Mouse (Mus musculus) layer of hippocampus, postnatal 36 days (tissue): Measurements from ENCODE around the gene Dusp23. TPM values are rescaled to one million over a fixed set of nuclear protein-coding genes. Genes with fewer than 3 reads are reported as not detected.

Experiments used
- DNase-seq, 2 experiments: peaks; one replicate each; pipeline ENCODE4 v3.0.0; 2022
- total RNA-seq, 2 experiments: library from RNA; stranded (reverse); gene quantifications; 2 replicates each; pipeline ENCODE4 v1.2.3; 2021

The Dusp23 gene
- total RNA-seq, 2 experiments from 2014 or later: 6.7 to 7.4 TPM

GRCm38 (mm10) chr1:172619235-172619634, 13.5 kb downstream of the Dusp23 start:
- DNase-seq: peak; percentile 41 to 46

GRCm38 (mm10) chr1:172618141-172618540, 14.6 kb downstream of the Dusp23 start:
- DNase-seq: no peak

- no peak for DNase-seq
Measured at GRCm38 (mm10) chr1:172617365-172618076, 15.2 kb downstream of the Dusp23 start.

- DNase-seq: peak; percentile 38 to 41
Measured at GRCm38 (mm10) chr1:172616537-172617300, 16.0 kb downstream of the Dusp23 start.

GRCm38 (mm10) chr1:172615412-172615811, 17.4 kb downstream of the Dusp23 start:
- DNase-seq: no peak

- no peak for DNase-seq
Measured at GRCm38 (mm10) chr1:172614654-172615053, 18.1 kb downstream of the Dusp23 start.

GRCm38 (mm10) chr1:172612745-172613144, 20.0 kb downstream of the Dusp23 start:
- no peak for DNase-seq

- DNase-seq: no peak
Measured at GRCm38 (mm10) chr1:172611304-172611703, 21.5 kb downstream of the Dusp23 start.

- DNase-seq: no peak
Measured at GRCm38 (mm10) chr1:172602326-172602725, 30.4 kb downstream of the Dusp23 start, which contains the start of gene Fcrl6. Gene Fcrl6, minus strand, starts transcription at chr1:172602551.

- no peak for DNase-seq
Measured at GRCm38 (mm10) chr1:172594495-172594894, 38.3 kb downstream of the Dusp23 start.

GRCm38 (mm10) chr1:172593956-172594355, 38.8 kb downstream of the Dusp23 start:
- DNase-seq: no peak

- DNase-seq: no peak
Measured at GRCm38 (mm10) chr1:172593321-172593720, 39.4 kb downstream of the Dusp23 start.

- no peak for DNase-seq
Measured at GRCm38 (mm10) chr1:172590385-172590784, 42.4 kb downstream of the Dusp23 start, which contains the start of gene Slamf8. Gene Slamf8, minus strand, starts transcription at chr1:172590568.

- no peak for DNase-seq
Measured at GRCm38 (mm10) chr1:172585612-172586567, 46.9 kb downstream of the Dusp23 start.

- DNase-seq: no peak
Measured at GRCm38 (mm10) chr1:172585026-172585425, 47.7 kb downstream of the Dusp23 start.

- DNase-seq: no peak
Measured at GRCm38 (mm10) chr1:172584271-172584670, 48.5 kb downstream of the Dusp23 start.

GRCm38 (mm10) chr1:172582436-172582835, 50.3 kb downstream of the Dusp23 start:
- DNase-seq: no peak

Other genes with a start within 250 kb of the Dusp23 start
- gene Slamf9, start 157.6 kb downstream of the Dusp23 start, total RNA-seq: under 1 TPM in 1 of 2 experiments, not detected in 1; 0.28 TPM
- gene Igsf9, start 151.2 kb downstream of the Dusp23 start, total RNA-seq: 10 to 100 TPM in 1 of 2 experiments, 1 to 10 TPM in 1; 8.0 to 10.7 TPM
- gene Tagln2, start 132.9 kb downstream of the Dusp23 start, total RNA-seq: 1 to 10 TPM; 8.7 to 9.2 TPM
- gene Cfap45, start 112.2 kb downstream of the Dusp23 start, total RNA-seq: 1 to 10 TPM; 4.0 to 5.5 TPM
- gene Vsig8, start 77.0 kb downstream of the Dusp23 start, total RNA-seq: under 1 TPM; 0.25 to 0.67 TPM
- gene Slamf8, start 42.4 kb downstream of the Dusp23 start, total RNA-seq: not detected
- gene Fcrl6, start 30.4 kb downstream of the Dusp23 start, total RNA-seq: not detected
- gene Crp, start 65.1 kb upstream of the Dusp23 start, total RNA-seq: not detected